Mouse (Mus musculus) cerebellum, adult 2 months (tissue): Measurements from ENCODE around the gene Dgkz. TPM values are rescaled to one million over a fixed set of nuclear protein-coding genes. Genes with fewer than 3 reads are reported as not detected.

Experiments
- DNase-seq, 2 experiments: peaks; one replicate each; pipeline ENCODE4 v3.0.0; 2021
- H3K27ac ChIP-seq: fragments of 200-500 bp; 2 replicates; pipeline ENCODE4 v1.5.1; 2012; ENCODE audit warnings: low read length, control low read depth, inconsistent platforms; ENCODE audit not compliant: insufficient read depth
- H3K27me3 ChIP-seq: fragments of 200-500 bp; 2 replicates; pipeline ENCODE4 v1.6.1; 2012; ENCODE audit warnings: inconsistent platforms, mild to moderate bottlenecking, low read length, moderate library complexity; ENCODE audit not compliant: control insufficient read depth, insufficient read depth
- H3K4me1 ChIP-seq: fragments of 200-500 bp; 2 replicates; pipeline ENCODE4 v1.6.1; 2011; ENCODE audit warnings: low read length; ENCODE audit not compliant: control insufficient read depth, insufficient read depth
- H3K4me3 ChIP-seq: fragments of 200-500 bp; replicated peaks from 2 replicates; pipeline ENCODE3; 2011; ENCODE audit warnings: mild to moderate bottlenecking, low read depth, low read length, control low read depth; ENCODE audit not compliant: insufficient read depth
- CTCF ChIP-seq: fragments of 200-500 bp; IDR thresholded peaks from 2 replicates; pipeline ENCODE4 v1.5.1; 2011; ENCODE audit warnings: low read depth, mild to moderate bottlenecking, control low read depth, low read length, moderate library complexity, borderline replicate concordance; ENCODE audit not compliant: insufficient read depth
- POLR2A ChIP-seq: fragments of 200-500 bp; IDR thresholded peaks from 2 replicates; pipeline ENCODE4 v1.6.1; 2011; ENCODE audit warnings: low read length, control low read depth, borderline replicate concordance; ENCODE audit not compliant: insufficient read depth
- WGBS: fragments of 180-500 bp; shearing (Covaris S2); methylation state at CpG from one replicate; pipeline ENCODE4 v1.1.7; 2018; 5-methylcytosine and 5-hydroxymethylcytosine counted together
- polyA plus RNA-seq: library from polyadenylated mRNA; depleted of rRNA; stranded (reverse); fragments of >200 nt; gene quantifications from 2 replicates; pipeline ENCODE4 v1.2.3, GENCODE M21; 2012; rRNA removed

Gene Dgkz
- polyA plus RNA-seq: 716 and 832 TPM in 2 replicates

- peaks cover 13% of the 10 kb centered on the region for H3K4me1 ChIP-seq
- H3K27ac ChIP-seq: peak within 1 kb of the TSS; percentile 4; the same call in 1 of the 2 replicates
- no peaks in the 10 kb centered on the region for H3K27me3 ChIP-seq
- WGBS: 4% methylated on average over 79 of the region's 79 CpGs
- no peak for TF ChIP-seq POLR2A
- TF ChIP-seq CTCF: no peak
- peak within 1 kb of the TSS; percentile 61 for H3K4me3 ChIP-seq
- DNase-seq: peak in 1 of 2 experiments; percentile 52
Observed at GRCm38 (mm10) chr2:91975581-91976541, at the start of gene Dgkz. Dgkz (minus strand) TSS chr2:91975864.

- TF ChIP-seq CTCF (no peak), POLR2A (no peak)
- WGBS: 100% methylated on average over 2 of the region's 2 CpGs
- no peak overlapping the region for H3K27ac ChIP-seq
Observed at GRCm38 (mm10) chr2:92025202-92025601, 49.5 kb upstream of the Dgkz start.

GRCm38 (mm10) chr2:92024274-92024672, 48.6 kb upstream of the Dgkz start, which contains the start of gene Creb3l1:
Creb3l1 (minus strand) TSS chr2:92024502.
- H3K27ac ChIP-seq: no peak within 1 kb of the TSS
- DNase-seq: peak; percentile 28 to 33
- no peaks in the 10 kb centered on the region for H3K27me3 ChIP-seq

More at GRCm38 (mm10) chr2:92025202-92025601, 49.5 kb upstream of the Dgkz start:
- no peak overlapping the region for H3K4me3 ChIP-seq
- H3K4me1 ChIP-seq: 0 out of 2 replicates have a peak, but pooled peaks cover 3% of the 10 kb centered on the region
- no peaks in the 10 kb centered on the region for H3K27me3 ChIP-seq
- no peak for DNase-seq

GRCm38 (mm10) chr2:92023362-92024273, 48.0 kb upstream of the Dgkz start:
- Histone ChIP-seq H3K4me3 (peak overlapping the region; percentile 20), H3K27ac (no peak overlapping the region), H3K4me1 (peaks cover 3% of the 10 kb centered on the region; the same call in 1 of the 2 replicates), H3K27me3 (no peaks in the 10 kb centered on the region)
- DNase-seq: peak; percentile 28 to 41
- 7% methylated on average over 55 of the region's 56 CpGs for WGBS
- TF ChIP-seq CTCF: peak; percentile 28; the same call in 1 of the 2 replicates
- TF ChIP-seq POLR2A: no peak

More at GRCm38 (mm10) chr2:92024274-92024672, 48.6 kb upstream of the Dgkz start, which contains the start of gene Creb3l1:
- under 1% methylated on average over 24 of the region's 27 CpGs for WGBS
- Histone ChIP-seq H3K4me1 (peaks cover 3% of the 10 kb centered on the region; the same call in 1 of the 2 replicates), H3K4me3 (peak within 1 kb of the TSS; percentile 46)
- TF ChIP-seq POLR2A: no peak
- no peak for TF ChIP-seq CTCF

- DNase-seq: no peak
- TF ChIP-seq POLR2A (no peak), CTCF (no peak)
- WGBS: 73% methylated on average over 4 of the region's 4 CpGs
Observed at GRCm38 (mm10) chr2:92020676-92021265, 45.1 kb upstream of the Dgkz start.

GRCm38 (mm10) chr2:92017440-92017839, 41.8 kb upstream of the Dgkz start:
- WGBS: 58% methylated on average over 1 of the region's 1 CpGs
- Histone ChIP-seq H3K4me1 (no peaks in the 10 kb centered on the region; the same call in 1 of the 2 replicates), H3K27me3 (no peaks in the 10 kb centered on the region), H3K4me3 (no peak overlapping the region), H3K27ac (no peak overlapping the region)
- TF ChIP-seq CTCF (no peak), POLR2A (no peak)
- no peak for DNase-seq

More at GRCm38 (mm10) chr2:92020676-92021265, 45.1 kb upstream of the Dgkz start:
- Histone ChIP-seq H3K4me3 (no peak overlapping the region), H3K27me3 (no peaks in the 10 kb centered on the region), H3K4me1 (peaks cover 3% of the 10 kb centered on the region; the same call in 1 of the 2 replicates), H3K27ac (no peak overlapping the region)

- no peaks in the 10 kb centered on the region; the same call in 1 of the 2 replicates for H3K4me1 ChIP-seq
- no peak for TF ChIP-seq CTCF
- no peak for TF ChIP-seq POLR2A
- no peak overlapping the region for H3K4me3 ChIP-seq
- 38% methylated on average over 3 of the region's 3 CpGs for WGBS
- H3K27ac ChIP-seq: no peak overlapping the region; the same call in 1 of the 2 replicates
- no peaks in the 10 kb centered on the region for H3K27me3 ChIP-seq
- DNase-seq: peak in 1 of 2 experiments; percentile 43
Observed at GRCm38 (mm10) chr2:92016981-92017380, 41.3 kb upstream of the Dgkz start.
